Mouse (Mus musculus) Patski (cell line): Measurements from ENCODE around the gene Krtdap. TPM values are rescaled to one million over a fixed set of nuclear protein-coding genes. Genes with fewer than 3 reads are reported as not detected.

Source experiments
- ATAC-seq: fragments of 100-300 bp; one replicate; pipeline ENCODE4 v1.8.0; 2021
- CTCF ChIA-PET: fragments of 350-600 bp; sonication (Branson Sonifier 250); formaldehyde crosslinking; loops from one replicate; lab custom pipeline; 2022; ENCODE audit warnings: inconsistent platforms; lab: Charles Lee
- POLR2A ChIA-PET: fragments of 350-600 bp; sonication (Branson Sonifier 250); formaldehyde crosslinking; loops from one replicate; lab custom pipeline; 2022; ENCODE audit warnings: antibody characterized with exemption, inconsistent platforms; lab: Charles Lee
- DNase-seq: peaks from one replicate; pipeline ENCODE4 v3.0.0-alpha.2; 2011; ENCODE audit warnings: low read depth, low spot score
- H3K27me3 ChIP-seq: fragments of 371-371 bp; one replicate; pipeline ENCODE4 v1.5.1; 2021
- CTCF ChIP-seq: fragments of 100-300 bp; IDR thresholded peaks from one replicate; pipeline ENCODE4 v1.5.1; 2021
- in situ Hi-C: fragments of 300-500 bp; cut with MboI; formaldehyde crosslinking; loops from 3 replicates; pipeline ENCODE4 v1.11.1; 2018; ENCODE audit warnings: low pct_unique_long_range_greater_than_20kb, mixed read lengths
- polyA plus RNA-seq: library from polyadenylated mRNA; unstranded; gene quantifications from one replicate; pipeline ENCODE4 v1.2.3, GENCODE M21; 2021

Krtdap gene
- polyA plus RNA-seq, 1 experiment from 2014 or later, result not detected

DNA sequence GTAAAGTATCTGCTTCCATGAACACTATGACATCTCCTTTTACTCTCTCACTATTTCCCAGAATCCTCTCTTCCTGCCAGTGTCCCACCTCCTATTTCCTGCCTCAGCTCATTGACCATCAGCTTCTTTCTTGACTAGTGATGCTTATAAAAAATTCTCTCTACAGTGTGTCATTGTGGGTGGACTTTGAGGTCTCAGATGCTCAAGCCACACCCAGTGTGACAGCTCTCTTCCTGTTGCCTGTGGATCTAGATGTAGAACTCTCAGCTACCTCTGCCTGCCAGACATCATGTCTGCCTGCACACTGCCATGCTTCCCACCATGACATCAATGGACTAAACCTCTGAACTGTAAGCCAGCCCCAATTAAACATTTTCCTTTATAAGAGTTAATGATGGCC is 49.6 kb downstream of the Krtdap start:
- peaks cover 8% of the 10 kb centered on the region for H3K27me3 ChIP-seq
- in situ Hi-C loops, result no loop called here
- DNase-seq (no peak), ATAC-seq (no peak)
- TF ChIP-seq CTCF, result no peak
- ChIA-PET POLR2A (interaction anchor here (0.6 kb wide), 1 partner anchor 648 kb away, joined by 8 read pairs; no protein-coding TSS in a partner anchor), CTCF (no interaction called here)

- no peak for TF ChIP-seq CTCF
- POLR2A ChIA-PET, result no interaction called here
- CTCF ChIA-PET, result no interaction called here
- H3K27me3 ChIP-seq, result peaks cover 8% of the 10 kb centered on the region
- no peak for DNase-seq
- in situ Hi-C loops, result no loop called here
- no peak for ATAC-seq
Observed at GRCm38 (mm10) chr7:30840306-30840705, 52.6 kb downstream of the Krtdap start.

Other genes starting within 250 kb of the Krtdap start
- 29.8 TPM for gene Hspb6, start 235.7 kb upstream of the Krtdap start, polyA plus RNA-seq
- gene Proser3, start 235.6 kb upstream of the Krtdap start, polyA plus RNA-seq, result 19.5 TPM
- gene Lin37, start 228.1 kb upstream of the Krtdap start, polyA plus RNA-seq, result 36.4 TPM
- gene U2af1l4, start 224.6 kb upstream of the Krtdap start, polyA plus RNA-seq, result 47.8 TPM
- 3.6 TPM for gene Gm49396, start 224.6 kb upstream of the Krtdap start, polyA plus RNA-seq
- gene Psenen, start 224.3 kb upstream of the Krtdap start, polyA plus RNA-seq, result 104 TPM
- gene Igflr1, start 222.5 kb upstream of the Krtdap start, polyA plus RNA-seq, result 1.0 TPM
- 40.7 TPM for gene Kmt2b, start 199.2 kb upstream of the Krtdap start, polyA plus RNA-seq
- 1.9 TPM for gene Zbtb32, start 189.0 kb upstream of the Krtdap start, polyA plus RNA-seq
- 0.47 TPM for gene Upk1a, start 175.0 kb upstream of the Krtdap start, polyA plus RNA-seq
- gene Cox6b1, start 161.7 kb upstream of the Krtdap start, polyA plus RNA-seq, result 1,119 TPM
- not detected for gene Etv2, start 152.0 kb upstream of the Krtdap start, polyA plus RNA-seq
- gene Rbm42, start 137.6 kb upstream of the Krtdap start, polyA plus RNA-seq, result 92.6 TPM
- 13.3 TPM for gene Haus5, start 122.9 kb upstream of the Krtdap start, polyA plus RNA-seq
- gene Pmis2, start 116.3 kb upstream of the Krtdap start, polyA plus RNA-seq, result not detected
- gene 2200002J24Rik, start 89.0 kb upstream of the Krtdap start, polyA plus RNA-seq, result 0.13 TPM
- gene Atp4a, start 75.7 kb upstream of the Krtdap start, polyA plus RNA-seq, result not detected
- 177 TPM for gene Tmem147, start 58.4 kb upstream of the Krtdap start, polyA plus RNA-seq
- 0.46 TPM for gene Gapdhs, start 44.2 kb upstream of the Krtdap start, polyA plus RNA-seq
- gene Sbsn, start 36.4 kb upstream of the Krtdap start, polyA plus RNA-seq, result 8.5 TPM
- 0.26 TPM for gene Dmkn, start 24.1 kb upstream of the Krtdap start, polyA plus RNA-seq
- gene Ffar2, start 35.9 kb downstream of the Krtdap start, polyA plus RNA-seq, result not detected
- not detected for gene Ffar3, start 68.3 kb downstream of the Krtdap start, polyA plus RNA-seq
- not detected for gene Ffar1, start 73.7 kb downstream of the Krtdap start, polyA plus RNA-seq
- gene Cd22, start 92.4 kb downstream of the Krtdap start, polyA plus RNA-seq, result not detected
- gene Mag, start 127.0 kb downstream of the Krtdap start, polyA plus RNA-seq, result not detected
- gene Hamp2, start 136.8 kb downstream of the Krtdap start, polyA plus RNA-seq, result not detected
- not detected for gene Hamp, start 156.1 kb downstream of the Krtdap start, polyA plus RNA-seq
- gene Usf2, start 168.9 kb downstream of the Krtdap start, polyA plus RNA-seq, result 114 TPM
- gene Lsr, start 185.6 kb downstream of the Krtdap start, polyA plus RNA-seq, result 15.1 TPM
- gene Fam187b, start 185.9 kb downstream of the Krtdap start, polyA plus RNA-seq, result 1.0 TPM